Mouse (Mus musculus) forebrain, embryonic 14.5 days (tissue): ENCODE results near the gene Msl1. TPM values are rescaled to one million over a fixed set of nuclear protein-coding genes. Genes with fewer than 3 reads are reported as not detected.

Source experiments
- ATAC-seq: fragments of 200-750 bp; cut with Nextera tagmentation; 2 replicates; pipeline ENCODE4 v1.8.0; 2017; ENCODE audit warnings: mild to moderate bottlenecking, moderate library complexity
- DNase-seq: peaks from one replicate; pipeline ENCODE4 v3.0.0-alpha.2; 2015; ENCODE audit warnings: low spot score
- H3K27ac ChIP-seq: fragments of 300-500 bp; sonication (generic); 2 replicates; pipeline ENCODE4 v1.5.1; 2014; ENCODE audit warnings: low read depth, mild to moderate bottlenecking, control low read depth, low read length, moderate library complexity
- H3K27me3 ChIP-seq: fragments of 300-500 bp; sonication (generic); replicated peaks from 2 replicates; pipeline ENCODE4 v1.6.1; 2014; ENCODE audit warnings: low read length, control low read depth, mixed read lengths; ENCODE audit not compliant: control insufficient read depth, insufficient read depth
- H3K36me3 ChIP-seq: fragments of 300-500 bp; sonication (generic); 2 replicates; pipeline ENCODE4 v1.6.1; 2014; ENCODE audit warnings: low read length, control low read depth; ENCODE audit not compliant: control insufficient read depth, insufficient read depth
- H3K4me1 ChIP-seq: fragments of 300-500 bp; sonication (generic); 2 replicates; pipeline ENCODE4 v1.6.1; 2014; ENCODE audit warnings: antibody characterized with exemption, low read length, control low read depth; ENCODE audit not compliant: control insufficient read depth, insufficient read depth
- H3K4me2 ChIP-seq: fragments of 300-500 bp; sonication (generic); 2 replicates; pipeline ENCODE4 v1.6.1; 2014; ENCODE audit warnings: mild to moderate bottlenecking, control low read depth, low read length
- H3K4me3 ChIP-seq: fragments of 300-500 bp; sonication (generic); 2 replicates; pipeline ENCODE4 v1.5.1; 2014; ENCODE audit warnings: low read depth, low read length, control low read depth
- H3K9ac ChIP-seq: fragments of 300-500 bp; sonication (generic); 2 replicates; pipeline ENCODE4 v1.6.1; 2014; ENCODE audit warnings: mild to moderate bottlenecking, low read length, control low read depth, moderate library complexity
- H3K9me3 ChIP-seq: fragments of 300-500 bp; sonication (generic); replicated peaks from 2 replicates; pipeline ENCODE4 v1.6.1; 2016; ENCODE audit warnings: low read length, control low read depth, mixed read lengths; ENCODE audit not compliant: control insufficient read depth
- WGBS: fragments of 180-500 bp; shearing (Covaris S2); extraction: QIAGEN DNeasy Blood & Tissue Kit; methylation state at CpG from one replicate; pipeline ENCODE4 v1.1.7; 2014; 5-methylcytosine and 5-hydroxymethylcytosine counted together
- polyA plus RNA-seq: library from polyadenylated mRNA; unstranded; fragments of >200 nt; fragmentation: Nextera tagmentation; extraction: Ambion mirVana; gene quantifications from 2 replicates; pipeline ENCODE4 v1.2.1, GENCODE M21; 2014

The Msl1 gene
- polyA plus RNA-seq, 1 experiment from 2014 or later: 19.3 TPM

DNA sequence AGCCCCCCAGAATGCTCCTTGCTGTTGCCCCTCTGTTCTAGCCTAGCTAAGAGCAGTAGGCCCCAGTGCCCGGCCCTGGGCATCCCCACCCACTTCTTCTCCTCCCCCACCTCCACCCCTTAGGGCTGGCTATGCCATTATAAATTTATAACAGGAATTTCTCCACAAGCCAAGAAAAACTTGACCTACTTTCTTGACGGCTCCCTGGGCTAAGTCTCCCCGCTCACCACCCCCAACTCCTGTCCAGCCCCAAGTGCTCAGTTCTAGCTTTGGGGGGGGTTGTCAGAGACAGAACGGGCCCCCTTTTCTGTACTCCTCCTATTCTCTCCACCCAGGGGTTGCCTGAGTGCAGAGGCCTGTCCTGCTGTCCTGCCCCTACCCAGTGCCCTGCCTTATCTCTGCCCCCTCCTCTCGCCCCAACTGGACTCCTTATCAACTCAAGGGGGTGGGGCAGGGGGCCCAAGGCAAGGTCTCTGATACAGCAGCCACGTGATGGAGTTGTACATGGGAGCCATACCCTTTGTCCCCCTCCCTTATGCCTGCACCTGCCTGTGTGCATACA lies 44.0 kb upstream of the Msl1 start:
- Histone ChIP-seq H3K27me3 (no peaks in the 10 kb centered on the region), H3K9me3 (no peaks in the 10 kb centered on the region), H3K9ac (peak overlapping the region; percentile 55), H3K4me3 (0 out of 2 replicates have a peak overlapping the region, but pooled peaks have one; percentile 4), H3K4me2 (peak overlapping the region; percentile 59), H3K36me3 (peaks cover 36% of the 10 kb centered on the region), H3K4me1 (peaks cover 59% of the 10 kb centered on the region), H3K27ac (peak overlapping the region; percentile 94)
- peak; percentile 27 for ATAC-seq
- 25% methylated on average over 6 of the region's 6 CpGs for WGBS
- no peak for DNase-seq

DNA sequence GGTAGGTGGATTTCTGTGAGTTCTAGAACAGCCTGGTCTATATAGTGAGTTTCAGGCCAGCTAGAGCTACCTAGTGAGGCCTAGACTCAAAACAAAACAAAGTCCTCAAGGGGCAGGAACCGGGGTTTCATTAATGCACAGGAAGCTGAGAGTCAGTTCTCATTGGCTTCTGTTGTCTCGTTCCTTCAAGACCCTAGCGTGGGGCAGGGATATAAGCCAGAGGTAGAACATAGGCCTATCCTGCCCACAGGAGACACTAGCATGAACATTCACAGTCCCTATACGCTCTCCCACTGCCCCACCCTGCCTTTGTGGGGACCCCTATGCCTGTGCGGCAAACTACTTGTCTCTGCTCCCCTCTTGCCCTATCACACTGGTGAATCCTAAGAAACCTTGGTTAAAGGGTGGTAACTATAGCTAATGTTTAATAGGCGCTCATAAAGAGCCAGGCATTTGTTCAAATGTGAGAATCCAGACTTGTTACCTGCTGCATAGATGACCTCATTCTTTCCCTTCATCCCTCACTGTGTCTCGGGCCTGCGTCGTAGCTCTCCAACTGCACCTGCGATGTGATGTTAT lies 42.7 kb upstream of the Msl1 start:
- peak overlapping the region; percentile 21; the same call in 1 of the 2 replicates for H3K9ac ChIP-seq
- H3K36me3 ChIP-seq: peaks cover 49% of the 10 kb centered on the region
- ATAC-seq: no peak

DNA sequence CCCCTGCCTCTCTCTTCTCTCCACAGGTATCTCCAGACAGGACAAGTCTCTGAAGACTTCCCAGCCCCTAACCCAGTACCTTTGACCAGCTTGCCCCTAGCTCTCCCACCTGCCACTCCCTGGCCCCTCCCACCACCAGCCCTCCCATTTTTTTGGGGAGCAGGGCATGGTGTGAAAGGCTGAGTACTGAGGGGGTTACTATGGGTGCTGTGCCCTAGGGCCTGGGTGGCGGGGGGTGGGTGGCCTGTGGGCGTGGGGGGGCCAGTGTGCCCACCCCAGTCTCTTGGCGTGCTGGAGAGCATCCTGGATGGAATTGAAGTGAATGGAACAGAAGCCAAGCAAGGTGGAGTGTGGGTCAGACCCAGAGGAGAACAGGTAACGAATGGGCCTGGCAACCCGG lies 42.1 kb upstream of the Msl1 start:
- ATAC-seq: no peak
- H3K4me1 ChIP-seq: peaks cover 43% of the 10 kb centered on the region
- WGBS: 83% methylated on average over 5 of the region's 5 CpGs

More for the DNA sequence above, 42.7 kb upstream of the Msl1 start:
- DNase-seq: no peak
- H3K4me1 ChIP-seq: peaks cover 49% of the 10 kb centered on the region
- no peaks in the 10 kb centered on the region for H3K27me3 ChIP-seq
- H3K27ac ChIP-seq: 0 out of 2 replicates have a peak overlapping the region, but pooled peaks have one; percentile 17
- H3K4me3 ChIP-seq: no peak overlapping the region
- H3K4me2 ChIP-seq: no peak overlapping the region
- WGBS: 86% methylated on average over 10 of the region's 10 CpGs
- no peaks in the 10 kb centered on the region for H3K9me3 ChIP-seq

DNA sequence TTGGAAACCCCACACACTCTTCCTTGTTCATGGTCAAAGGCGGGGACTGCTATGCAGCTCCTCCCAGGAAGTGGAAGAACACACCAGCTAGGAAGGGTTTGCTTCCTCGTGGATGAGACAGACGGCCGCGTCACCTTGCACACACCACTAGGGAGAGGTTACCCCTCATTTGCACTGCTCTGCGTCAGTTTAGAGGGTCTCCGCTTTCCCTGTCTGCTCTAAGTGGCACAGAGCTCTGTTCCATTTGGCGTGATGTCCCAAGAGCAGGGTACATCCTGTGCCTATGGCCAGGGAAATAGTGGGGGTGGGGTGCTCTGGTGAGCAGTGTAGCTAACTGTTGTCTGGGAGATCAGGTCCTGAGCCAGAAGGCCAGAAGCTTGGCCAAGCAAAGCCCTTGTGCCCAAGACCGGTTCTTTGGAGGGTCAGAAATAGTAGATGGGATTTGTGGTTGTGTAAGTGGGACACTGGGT lies 41.1 kb upstream of the Msl1 start:
- DNase-seq: no peak
- H3K9ac ChIP-seq: no peak overlapping the region
- H3K27me3 ChIP-seq: no peaks in the 10 kb centered on the region
- WGBS: 82% methylated on average over 9 of the region's 9 CpGs
- H3K9me3 ChIP-seq: no peaks in the 10 kb centered on the region
- ATAC-seq: no peak
- H3K27ac ChIP-seq: peak overlapping the region; percentile 63; the same call in 1 of the 2 replicates
- H3K36me3 ChIP-seq: peaks cover 62% of the 10 kb centered on the region
- peaks cover 34% of the 10 kb centered on the region for H3K4me1 ChIP-seq
- no peak overlapping the region for H3K4me2 ChIP-seq
- no peak overlapping the region for H3K4me3 ChIP-seq

More for the DNA sequence above, 42.1 kb upstream of the Msl1 start:
- Histone ChIP-seq H3K27ac (0 out of 2 replicates have a peak overlapping the region, but pooled peaks have one; percentile 17), H3K27me3 (no peaks in the 10 kb centered on the region), H3K4me2 (no peak overlapping the region), H3K9me3 (no peaks in the 10 kb centered on the region), H3K36me3 (peaks cover 54% of the 10 kb centered on the region), H3K9ac (no peak overlapping the region), H3K4me3 (no peak overlapping the region)
- no peak for DNase-seq

DNA sequence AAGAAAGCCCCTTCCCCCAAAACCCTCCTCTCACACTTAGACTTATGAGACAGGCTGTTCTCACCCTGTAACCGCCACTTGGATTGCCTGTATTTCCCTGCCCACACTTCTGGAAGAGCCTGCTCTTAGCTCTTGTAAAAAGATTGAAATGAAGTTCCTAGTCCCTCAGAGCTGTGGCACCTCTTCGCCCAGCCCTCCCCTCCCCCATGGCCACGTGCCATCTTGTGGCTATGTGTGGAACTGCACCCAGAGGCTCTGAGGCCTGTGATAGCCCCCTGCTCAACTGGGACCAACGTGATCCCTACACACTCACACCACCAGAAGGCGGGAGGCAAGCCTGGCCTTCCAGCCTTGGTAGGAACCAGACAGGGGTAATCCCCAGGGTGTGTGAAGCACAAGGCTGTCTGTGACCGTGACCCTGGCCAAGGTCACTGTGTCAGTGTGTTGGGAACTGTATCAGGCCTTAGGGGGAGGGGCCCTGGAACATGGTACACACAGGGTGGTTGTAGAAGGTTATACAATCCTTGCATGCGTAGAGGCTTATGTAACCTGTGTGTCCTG lies 40.6 kb upstream of the Msl1 start:
- 24% methylated on average over 7 of the region's 7 CpGs for WGBS
- no peak overlapping the region for H3K9ac ChIP-seq
- DNase-seq (peak; percentile 81), ATAC-seq (peak; percentile 43)
- no peak overlapping the region for H3K4me3 ChIP-seq
- H3K27me3 ChIP-seq: no peaks in the 10 kb centered on the region
- H3K36me3 ChIP-seq: peaks cover 63% of the 10 kb centered on the region
- H3K9me3 ChIP-seq: no peaks in the 10 kb centered on the region
- H3K4me1 ChIP-seq: peaks cover 29% of the 10 kb centered on the region
- H3K4me2 ChIP-seq: no peak overlapping the region
- peak overlapping the region; percentile 63; the same call in 1 of the 2 replicates for H3K27ac ChIP-seq

DNA sequence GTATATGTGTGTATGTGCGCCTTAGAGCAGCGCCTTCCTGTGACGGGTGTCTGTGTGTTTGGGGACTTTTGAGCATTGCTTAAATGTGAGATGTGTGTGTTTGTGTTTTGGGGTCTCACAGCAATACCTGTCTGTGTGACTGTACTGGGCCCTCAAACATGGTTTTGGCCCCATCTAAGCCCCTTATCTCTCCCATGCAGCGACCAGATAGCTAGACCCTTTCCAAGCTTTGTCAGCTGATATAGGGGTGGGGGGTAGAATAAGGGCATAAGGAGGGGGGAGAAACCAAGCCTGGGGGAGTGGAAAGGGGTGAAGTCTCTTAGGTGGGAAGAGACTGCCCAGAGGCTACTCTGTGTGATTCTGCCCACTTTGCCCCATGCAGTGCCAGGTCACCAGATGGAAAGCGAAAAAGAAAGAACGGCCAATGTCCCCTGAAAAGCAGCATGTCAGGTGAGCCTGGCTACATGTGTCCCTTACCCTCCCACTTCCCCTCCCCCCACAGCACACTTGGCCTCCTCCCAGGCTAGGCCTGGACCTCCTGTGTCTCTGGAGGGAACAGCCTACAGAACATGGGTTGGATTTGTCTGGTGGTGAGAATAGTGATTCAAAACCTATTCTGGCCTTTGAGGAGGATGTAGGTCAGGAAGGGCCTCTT lies 39.5 kb upstream of the Msl1 start:
- peaks cover 17% of the 10 kb centered on the region for H3K4me1 ChIP-seq
- H3K36me3 ChIP-seq: peaks cover 74% of the 10 kb centered on the region
- H3K27ac ChIP-seq: no peak overlapping the region
- no peak overlapping the region for H3K4me3 ChIP-seq
- ATAC-seq (no peak), DNase-seq (no peak)
- H3K9me3 ChIP-seq: no peaks in the 10 kb centered on the region
- H3K4me2 ChIP-seq: no peak overlapping the region
- no peaks in the 10 kb centered on the region for H3K27me3 ChIP-seq
- no peak overlapping the region for H3K9ac ChIP-seq
- 89% methylated on average over 6 of the region's 6 CpGs for WGBS

DNA sequence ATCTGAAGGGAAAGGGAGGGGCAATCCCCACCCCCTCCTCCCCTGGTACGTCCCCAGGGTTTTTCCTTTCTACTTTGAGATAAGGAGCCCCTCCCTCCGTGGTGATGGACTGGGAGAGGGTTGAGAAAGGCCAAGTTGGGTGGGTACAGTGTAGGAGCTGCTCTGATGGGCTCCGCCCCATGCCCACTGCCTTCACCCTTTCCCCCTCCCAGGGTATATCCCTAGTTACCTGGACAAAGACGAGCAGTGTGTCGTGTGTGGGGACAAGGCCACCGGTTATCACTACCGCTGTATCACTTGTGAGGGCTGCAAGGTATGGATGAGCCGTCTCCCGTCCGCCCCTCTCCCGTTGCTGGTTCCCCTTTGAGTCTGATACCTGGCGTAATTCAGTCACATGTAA lies 38.6 kb upstream of the Msl1 start:
- DNase-seq: no peak
- no peaks in the 10 kb centered on the region for H3K27me3 ChIP-seq
- H3K4me1 ChIP-seq: peaks cover 9% of the 10 kb centered on the region
- H3K27ac ChIP-seq: no peak overlapping the region
- 84% methylated on average over 12 of the region's 12 CpGs for WGBS
- ATAC-seq: no peak
- no peak overlapping the region for H3K4me2 ChIP-seq
- H3K9me3 ChIP-seq: no peaks in the 10 kb centered on the region
- H3K9ac ChIP-seq: no peak overlapping the region
- no peak overlapping the region for H3K4me3 ChIP-seq
- H3K36me3 ChIP-seq: peaks cover 82% of the 10 kb centered on the region

DNA sequence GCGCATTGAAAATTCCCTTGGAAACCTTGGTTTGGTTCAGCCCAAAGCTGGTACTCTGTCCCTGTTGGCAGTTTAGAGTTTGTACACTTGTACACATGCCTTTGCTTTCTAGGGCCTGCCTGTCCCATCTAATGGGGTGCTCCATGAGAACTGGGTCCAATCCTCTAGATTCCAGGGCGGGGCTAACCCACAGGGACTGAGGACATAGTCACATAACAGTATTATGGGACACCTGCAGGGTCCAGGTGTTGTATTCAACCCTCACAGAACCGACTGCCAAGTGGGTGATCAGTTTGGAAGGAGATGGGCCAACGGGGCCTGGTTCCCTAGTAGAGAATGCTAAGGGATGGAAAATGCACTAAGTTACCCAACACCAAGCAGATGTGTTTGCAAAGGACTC lies 33.4 kb upstream of the Msl1 start:
- Histone ChIP-seq H3K27ac (no peak overlapping the region), H3K4me3 (no peak overlapping the region), H3K9me3 (no peaks in the 10 kb centered on the region), H3K4me2 (no peak overlapping the region), H3K4me1 (peaks cover 19% of the 10 kb centered on the region), H3K27me3 (no peaks in the 10 kb centered on the region), H3K36me3 (peaks cover 86% of the 10 kb centered on the region), H3K9ac (no peak overlapping the region)
- no peak for DNase-seq
- WGBS: 89% methylated on average over 4 of the region's 4 CpGs
- ATAC-seq: no peak
